Mouse (Mus musculus): ENCODE measurements at regions not wholly inside any gene's neighbourhood (a gene's known extent, or its start where the extent isn't known, plus 50 kb on each side); places are given as distances from the start of the nearest gene placed in this dataset.

GRCm38 (mm10) chr15:22152678-22153077 is 396.1 kb upstream of the Cdh18 start:
- TF ChIP-seq CTCF (IDR thresholded peaks at IDR 0.05; ENCODE audit: borderline replicate concordance, insufficient read depth, low read depth, low read length) (no peak), POLR2A (IDR thresholded peaks at IDR 0.05; ENCODE audit: borderline replicate concordance, insufficient read depth, low read length) (no peak)

Measured in cerebellum, adult 2 months (tissue).